Mouse (Mus musculus): ENCODE results near the gene Pnrc2.

DNA sequence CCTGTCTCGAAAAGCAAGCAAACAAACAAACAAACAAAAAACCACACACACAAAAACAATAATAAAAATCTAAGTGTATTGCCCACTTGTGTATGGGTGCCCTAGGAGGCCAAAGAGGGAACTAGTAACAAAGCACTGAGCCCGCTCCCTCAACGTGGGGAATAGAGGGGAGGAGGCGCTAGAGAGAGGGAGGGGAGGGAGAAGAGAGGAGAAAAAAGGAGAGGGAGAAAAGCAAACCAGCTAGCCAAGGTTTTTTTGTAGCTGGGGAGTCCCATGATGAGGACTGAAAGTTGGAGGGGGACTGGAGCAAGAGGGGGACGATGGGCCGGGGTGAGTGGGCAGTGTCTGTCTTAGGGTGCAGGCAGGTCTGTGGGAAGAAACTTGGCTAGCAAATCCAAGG is 18.6 kb downstream of the Pnrc2 start:
- no peak for TF ChIP-seq CTCF (IDR thresholded peaks at IDR 0.05; ENCODE audit: low read depth, low read length)
- TF ChIP-seq POLR2AphosphoS5 (IDR thresholded peaks at IDR 0.05; ENCODE audit: insufficient replicate concordance, low read depth, low read length) = no peak
- no peak for TF ChIP-seq GATA1 (IDR thresholded peaks at IDR 0.05; ENCODE audit: borderline replicate concordance, low read length)
